Mouse (Mus musculus): Measurements from ENCODE around the gene Itgb7.
A peak's percentile ranks its signal among the peaks of the same experiment; 100 is the strongest.

The Itgb7 gene

GRCm38 (mm10) chr15:102248812-102249191, 17.1 kb upstream of the Itgb7 start:
- DNase-seq (ENCODE audit: low spot score in 2 of 2) = no peak

- no peak for DNase-seq (ENCODE audit: low spot score in 2 of 2)
These were observed 16.5 kb upstream of the Itgb7 start for GRCm38 (mm10) chr15:102248131-102248811.

- DNase-seq (ENCODE audit: low spot score in 2 of 2) = no peak
These were observed 15.7 kb upstream of the Itgb7 start for GRCm38 (mm10) chr15:102247252-102248130.

GRCm38 (mm10) chr15:102246866-102247251, 15.1 kb upstream of the Itgb7 start:
- DNase-seq (ENCODE audit: low spot score in 2 of 2) = peak; percentile 80 to 84

- peak; percentile 63 to 65 for DNase-seq (ENCODE audit: low spot score in 2 of 2)
These were observed 14.4 kb upstream of the Itgb7 start for GRCm38 (mm10) chr15:102245891-102246741.

- DNase-seq (ENCODE audit: low spot score in 2 of 2) = no peak
These were observed 13.7 kb upstream of the Itgb7 start for GRCm38 (mm10) chr15:102245461-102245881.

GRCm38 (mm10) chr15:102244306-102245191, 12.8 kb upstream of the Itgb7 start:
- no peak for DNase-seq (ENCODE audit: low spot score in 2 of 2)

- no peak for DNase-seq (ENCODE audit: low spot score in 2 of 2)
These were observed 11.8 kb upstream of the Itgb7 start for GRCm38 (mm10) chr15:102243229-102244190.

GRCm38 (mm10) chr15:102242404-102243228, 10.9 kb upstream of the Itgb7 start:
- DNase-seq (ENCODE audit: low spot score in 2 of 2) = no peak

GRCm38 (mm10) chr15:102240607-102241006, 8.9 kb upstream of the Itgb7 start:
- no peak for DNase-seq (ENCODE audit: low spot score in 2 of 2)

- DNase-seq (ENCODE audit: low spot score in 2 of 2) = no peak
These were observed 8.1 kb upstream of the Itgb7 start for GRCm38 (mm10) chr15:102239851-102240250.

GRCm38 (mm10) chr15:102239260-102239590, 7.5 kb upstream of the Itgb7 start:
- DNase-seq (ENCODE audit: low spot score in 2 of 2) = peak; percentile 48 to 63

- no peak for DNase-seq (ENCODE audit: low spot score in 2 of 2)
These were observed 7.0 kb upstream of the Itgb7 start for GRCm38 (mm10) chr15:102238543-102239259.

GRCm38 (mm10) chr15:102235371-102236027, 3.8 kb upstream of the Itgb7 start:
- DNase-seq (ENCODE audit: low spot score in 2 of 2) = no peak

- DNase-seq (ENCODE audit: low spot score in 2 of 2) = no peak
These were observed 2.2 kb upstream of the Itgb7 start for GRCm38 (mm10) chr15:102233896-102234295.

GRCm38 (mm10) chr15:102232764-102233163, 1.0 kb upstream of the Itgb7 start:
- no peak for DNase-seq (ENCODE audit: low spot score in 2 of 2)

- no peak for DNase-seq (ENCODE audit: low spot score in 2 of 2)
These were observed 1.1 kb downstream of the Itgb7 start for GRCm38 (mm10) chr15:102230408-102231321.

Measured in frontal cortex, postnatal 14 days (tissue).